Mouse (Mus musculus): ENCODE measurements at regions not wholly inside any gene's neighbourhood (a gene's known extent, or its start where the extent isn't known, plus 50 kb on each side); places are given as distances from the start of the nearest gene placed in this dataset.

GRCm38 (mm10) chr8:103324016-103324665, 538.7 kb upstream of the Cdh11 start:
- no peak for TF ChIP-seq CTCF (IDR thresholded peaks at IDR 0.05; ENCODE audit: low read depth, low read length)
- TF ChIP-seq POLR2A (IDR thresholded peaks at IDR 0.05; ENCODE audit: insufficient read depth, low read length): no peak
